Mouse (Mus musculus) thymus, adult 2 months (tissue): Measurements from ENCODE around the gene Ppp2r5c.

Source experiments
- CTCF ChIP-seq: fragments of 200-500 bp; IDR thresholded peaks from 2 replicates; pipeline ENCODE4 v1.5.1; 2012; ENCODE audit warnings: mild to moderate bottlenecking, control low read depth, low read length, moderate library complexity, borderline replicate concordance; ENCODE audit not compliant: control insufficient read depth, poor library complexity, insufficient read depth; ENCODE audit errors: extremely low read depth
- POLR2A ChIP-seq: fragments of 200-500 bp; IDR thresholded peaks from 2 replicates; pipeline ENCODE4 v1.6.1; 2012; ENCODE audit warnings: mild to moderate bottlenecking, low read length, control low read depth, moderate library complexity; ENCODE audit not compliant: control insufficient read depth, poor library complexity, insufficient read depth; ENCODE audit errors: extremely low read depth

DNA sequence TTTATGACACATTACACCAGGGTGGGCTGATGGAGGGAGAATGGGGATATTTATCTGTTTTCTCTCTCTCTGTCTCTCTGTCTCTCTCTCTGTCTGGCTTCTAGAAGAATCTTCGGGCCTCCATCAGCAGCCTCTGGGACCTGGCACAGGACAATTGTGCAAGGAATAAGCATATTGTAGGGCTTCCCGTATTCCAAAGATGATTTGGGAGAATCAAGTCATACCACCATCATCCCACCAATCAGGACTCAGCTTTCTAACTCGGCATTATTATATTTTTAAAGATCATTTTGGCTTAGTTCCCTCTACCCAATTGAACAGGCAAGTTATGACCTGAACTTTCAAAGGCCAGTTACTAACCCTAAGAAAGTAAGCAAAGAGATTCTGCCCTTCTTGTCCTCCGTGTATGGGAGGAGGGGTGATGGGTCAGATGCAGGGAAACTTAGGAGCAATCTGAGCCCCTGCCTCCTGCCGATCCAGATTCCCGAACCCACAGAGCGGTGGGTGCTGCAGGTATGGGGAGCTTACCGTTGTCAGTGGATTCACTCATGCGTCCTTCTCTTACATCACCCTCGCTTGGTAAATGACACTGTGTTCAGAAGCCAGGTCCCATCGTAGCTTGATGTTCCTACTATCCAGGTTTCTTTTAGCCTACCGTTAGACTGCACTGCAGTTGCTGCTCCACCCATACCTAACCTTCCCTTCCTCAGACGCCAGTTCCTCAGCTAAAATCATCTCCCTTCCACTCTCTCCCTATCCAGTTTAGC lies 153.5 kb downstream of the Ppp2r5c start:
- TF ChIP-seq CTCF (no peak), POLR2A (no peak)
